Mouse (Mus musculus) adrenal gland, adult 8-10 months (tissue): ENCODE measurements around the gene Olfr620. TPM values are rescaled to one million over a fixed set of nuclear protein-coding genes. Genes with fewer than 3 reads are reported as not detected.

ENCODE experiments used
- DNase-seq: peaks from one replicate; pipeline ENCODE4 v3.0.0; 2022
- microRNA-seq, 2 experiments: library from miRNA; unstranded; fragments of <30 nt; microRNA quantifications; one replicate each; pipeline ENCODE4 v1.2.0; 2022
- total RNA-seq, 4 experiments: library from RNA; stranded (reverse); gene quantifications; 2 replicates each; pipeline ENCODE4 v1.2.4; 2022

Olfr620 gene
- total RNA-seq: not detected

DNA sequence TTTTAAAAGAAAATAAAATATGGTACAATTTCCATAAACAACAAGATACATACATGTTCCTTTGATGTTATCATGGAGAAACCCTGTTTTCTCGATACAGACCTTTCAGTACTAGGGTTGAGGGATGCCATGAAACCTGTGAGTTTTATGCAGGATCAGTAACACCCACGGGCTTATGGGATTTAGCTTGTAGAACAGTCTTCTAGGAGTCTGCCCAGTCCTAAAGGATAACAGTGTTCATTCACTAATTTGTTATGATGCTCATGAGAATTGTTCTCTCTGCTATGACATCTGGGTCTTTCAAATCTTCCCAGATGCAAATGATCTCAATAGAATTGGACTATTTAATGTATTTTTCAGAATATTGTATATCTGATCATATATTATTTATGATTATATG, at the start of gene Olfr620:
TSS of gene Olfr620 (minus strand) at position 101 of the 400 bp plus-strand sequence.
- DNase-seq: no peak

DNA sequence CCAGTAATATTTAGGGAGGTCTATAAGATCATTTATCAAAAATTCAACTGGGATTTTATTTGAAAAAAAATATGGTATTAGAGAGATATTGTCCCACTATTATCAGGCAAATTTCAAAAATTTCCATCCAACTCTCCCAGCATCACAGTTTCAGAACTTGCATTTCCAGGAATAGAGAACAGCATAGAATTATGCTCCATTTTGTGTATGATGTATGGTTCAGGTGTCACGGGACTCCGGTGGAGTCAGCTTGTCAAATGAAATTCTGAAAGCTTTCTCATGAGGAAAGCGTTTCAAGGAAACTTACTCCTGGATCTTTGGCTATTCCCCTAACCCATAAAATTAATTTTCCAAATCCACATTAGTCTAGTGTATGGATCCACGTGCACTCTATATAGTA, 31.7 kb upstream of the Olfr620 start:
- DNase-seq: no peak

DNA sequence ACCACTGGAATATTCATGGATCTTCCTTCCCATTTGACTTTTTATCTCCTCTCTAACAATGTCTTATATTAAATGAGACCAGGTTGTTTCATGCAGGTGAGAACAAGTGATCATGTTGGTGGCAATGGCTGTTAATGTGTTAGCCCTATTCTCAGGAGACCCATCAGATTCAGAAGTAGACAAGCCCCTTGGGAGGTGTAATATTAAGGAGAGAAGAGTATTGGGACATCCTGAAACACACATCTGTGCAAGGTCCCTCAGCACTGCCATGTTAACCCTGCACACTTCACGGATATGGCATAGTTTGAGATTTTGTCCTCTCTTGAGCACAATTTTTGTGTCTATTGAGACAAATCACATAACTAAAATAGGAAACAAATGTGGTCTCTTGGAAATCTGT, 30.3 kb upstream of the Olfr620 start, which contains the start of gene Olfr622:
TSS of gene Olfr622 (minus strand) at position 101 of the 400 bp plus-strand sequence.
- no peak for DNase-seq

DNA sequence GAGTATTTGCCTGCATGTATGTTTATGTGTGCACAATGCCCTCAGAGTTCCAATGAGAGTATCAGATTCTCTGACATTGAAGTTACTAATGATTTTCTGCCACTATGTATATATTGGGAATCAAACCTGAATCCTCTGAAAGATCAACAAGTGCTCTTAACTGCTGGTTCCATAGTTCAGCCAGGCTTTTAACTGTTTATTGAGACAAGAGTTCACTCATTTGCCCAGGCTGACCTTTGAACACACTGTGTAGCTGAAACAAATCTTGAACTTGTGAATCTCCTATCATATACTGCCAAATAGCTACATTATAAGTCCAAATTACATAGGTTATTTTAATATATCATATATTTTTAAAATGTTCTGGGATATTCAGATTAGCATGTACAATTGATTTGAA, 24.5 kb upstream of the Olfr620 start:
- DNase-seq: no peak

DNA sequence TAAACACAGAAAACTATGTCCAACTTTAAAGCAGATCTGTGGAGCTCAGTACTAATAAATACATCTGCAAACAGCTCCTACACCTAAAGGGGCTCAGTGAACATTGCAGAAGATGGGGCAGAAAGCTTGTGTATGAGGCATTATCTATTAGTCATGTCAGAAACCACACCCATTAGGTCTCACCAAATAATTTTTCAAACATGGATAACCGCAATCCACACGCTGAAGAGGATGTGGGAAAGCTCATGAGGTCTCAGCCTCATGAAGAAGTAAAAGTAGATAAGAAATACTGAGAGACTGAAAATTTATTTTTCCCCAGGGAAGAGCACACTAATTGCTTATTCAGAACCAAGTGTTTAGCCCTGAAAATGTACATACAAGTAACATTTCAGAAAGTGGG, 4.9 kb downstream of the Olfr620 start:
- no peak for DNase-seq

DNA sequence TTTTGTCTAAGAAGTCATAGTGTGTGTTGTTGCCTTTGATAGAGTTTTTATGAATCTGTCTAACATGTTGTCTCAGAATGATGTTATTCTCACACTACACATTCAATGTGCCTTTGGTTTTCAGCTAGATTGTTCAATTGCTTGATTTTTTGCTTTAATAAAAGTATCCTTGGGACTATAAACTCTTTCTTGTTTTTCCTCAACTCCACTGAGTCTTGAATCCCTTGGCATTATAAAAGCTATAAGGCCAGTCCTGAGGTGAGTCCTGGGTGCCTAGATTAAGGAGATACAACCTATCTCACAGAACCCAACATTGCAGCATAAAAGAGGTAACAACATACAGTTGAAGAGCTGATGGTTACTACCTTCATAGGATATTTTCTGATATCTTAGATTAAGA, 12.1 kb downstream of the Olfr620 start, which contains the start of gene Olfr619:
TSS of gene Olfr619 (plus strand) at position 301 of the 400 bp plus-strand sequence.
- DNase-seq: no peak

DNA sequence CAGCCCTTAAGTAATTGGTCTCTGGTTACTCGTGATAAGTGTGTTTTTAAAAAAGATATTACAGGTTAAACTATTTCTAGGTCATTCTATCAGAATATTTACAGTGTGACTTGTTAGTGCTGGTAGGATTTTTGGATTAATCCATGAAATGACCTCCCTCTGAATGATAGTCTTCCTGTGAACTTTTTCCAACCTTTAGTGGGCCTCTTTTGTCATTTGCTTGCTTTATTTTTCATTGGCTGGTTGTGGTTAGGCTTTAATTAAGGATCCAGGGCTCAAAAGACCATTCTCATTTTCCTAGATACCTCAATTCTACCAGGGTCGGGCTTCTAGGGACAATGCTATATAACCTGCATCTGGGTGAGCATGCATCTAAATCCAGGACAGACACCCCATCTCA, 22.5 kb downstream of the Olfr620 start, which contains the start of gene Olfr618:
TSS of gene Olfr618 (plus strand) at position 301 of the 400 bp plus-strand sequence.
- no peak for DNase-seq

DNA sequence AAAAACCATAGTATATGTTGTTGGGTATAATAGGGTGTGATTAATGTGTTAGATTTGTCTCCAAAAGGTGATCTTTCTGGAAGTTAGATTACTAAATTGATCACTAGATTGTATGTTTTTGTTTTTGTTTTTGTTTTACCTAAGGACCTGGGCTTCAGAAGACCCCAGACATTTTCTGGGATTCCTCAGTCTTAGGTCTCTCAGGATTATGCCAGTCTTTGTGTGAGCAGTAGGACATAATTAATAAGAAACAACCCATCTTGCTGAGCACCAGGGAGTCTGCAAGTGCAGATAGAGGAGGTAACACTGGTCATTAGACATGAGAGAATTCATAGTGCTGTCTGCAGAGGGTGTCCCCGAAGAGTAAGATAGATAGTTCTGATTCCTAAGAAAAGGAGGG, 39.6 kb downstream of the Olfr620 start, which contains the start of gene Olfr617:
TSS of gene Olfr617 (plus strand) at position 301 of the 400 bp plus-strand sequence.
- DNase-seq: no peak

DNA sequence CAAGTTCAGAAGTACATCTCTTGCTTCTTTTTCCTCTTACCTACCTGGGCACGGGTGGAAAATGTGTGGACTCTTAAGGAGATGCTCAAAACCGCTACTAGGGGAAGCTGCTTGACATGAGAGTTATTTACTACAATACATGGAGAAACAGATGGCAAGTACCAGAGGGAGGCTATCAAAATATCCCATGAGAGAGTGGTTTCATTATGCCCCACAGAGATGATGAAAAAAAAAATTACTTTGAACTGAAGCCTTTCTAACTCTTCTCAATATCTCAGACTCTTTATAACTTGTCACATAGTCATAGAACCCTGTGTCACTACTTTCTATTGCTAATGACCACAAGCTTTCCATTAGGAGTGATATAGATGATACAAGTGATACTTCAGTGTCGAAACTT, 43.3 kb downstream of the Olfr620 start, which contains the start of gene Olfr616:
TSS of gene Olfr616 (minus strand) at position 101 of the 400 bp plus-strand sequence.
- DNase-seq: no peak

DNA sequence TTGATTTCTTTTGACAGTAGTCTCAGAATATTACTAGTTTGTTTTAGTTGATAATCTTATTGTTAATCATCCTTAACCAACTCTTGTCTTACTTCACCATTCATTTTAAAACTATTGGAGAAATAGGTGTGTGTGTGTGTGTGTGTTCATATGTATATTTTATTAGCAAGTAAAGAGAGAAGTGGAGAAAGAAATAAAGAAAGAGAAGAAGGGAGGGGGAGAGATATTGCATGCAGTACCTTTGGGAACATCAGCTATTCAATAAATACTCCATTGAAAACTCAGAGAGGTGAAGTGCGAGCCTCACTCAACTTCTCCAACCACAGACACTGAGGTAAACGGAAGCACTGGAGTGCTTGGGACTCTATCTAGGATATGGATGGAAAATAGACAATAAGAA, 56.6 kb downstream of the Olfr620 start, which contains the start of gene Olfr615:
TSS of gene Olfr615 (plus strand) at position 301 of the 400 bp plus-strand sequence.
- DNase-seq: no peak

Small RNAs within 50 kb of the gene (microRNA-seq; reads per million reads assigned to microRNA genes)
- gene Gm26506: 0 reads per million in 2 experiments

Other genes with a start within 250 kb of the Olfr620 start
- gene Olfr601, start 249.9 kb downstream of the Olfr620 start, total RNA-seq: not detected
- not detected for gene Olfr603, start 226.4 kb downstream of the Olfr620 start, total RNA-seq
- gene Usp17lc, start 197.5 kb downstream of the Olfr620 start, total RNA-seq: not detected
- gene Olfr605, start 167.1 kb downstream of the Olfr620 start, total RNA-seq: not detected
- not detected for gene Olfr606, start 163.5 kb downstream of the Olfr620 start, total RNA-seq
- gene Olfr607, start 148.4 kb downstream of the Olfr620 start, total RNA-seq: not detected
- gene Olfr608, start 142.7 kb downstream of the Olfr620 start, total RNA-seq: not detected
- not detected for gene Olfr609, start 114.5 kb downstream of the Olfr620 start, total RNA-seq
- not detected for gene Olfr610, start 100.4 kb downstream of the Olfr620 start, total RNA-seq
- gene Olfr611, start 91.7 kb downstream of the Olfr620 start, total RNA-seq: not detected
- gene Olfr612, start 69.8 kb downstream of the Olfr620 start, total RNA-seq: not detected
- gene Olfr613, start 64.5 kb downstream of the Olfr620 start, total RNA-seq: not detected
- not detected for gene Olfr615, start 56.5 kb downstream of the Olfr620 start, total RNA-seq
- not detected for gene Olfr616, start 43.4 kb downstream of the Olfr620 start, total RNA-seq
- gene Olfr617, start 39.5 kb downstream of the Olfr620 start, total RNA-seq: not detected
- not detected for gene Olfr618, start 22.4 kb downstream of the Olfr620 start, total RNA-seq
- not detected for gene Olfr619, start 12.0 kb downstream of the Olfr620 start, total RNA-seq
- gene Olfr622, start 30.2 kb upstream of the Olfr620 start, total RNA-seq: not detected
- gene Olfr623, start 51.2 kb upstream of the Olfr620 start, total RNA-seq: not detected
- gene Olfr624, start 58.7 kb upstream of the Olfr620 start, total RNA-seq: under 1 TPM in 1 of 4 experiments, not detected in 3; 0.06 TPM
- gene Olfr625-ps1, start 70.2 kb upstream of the Olfr620 start, total RNA-seq: not detected
- gene Olfr243, start 102.1 kb upstream of the Olfr620 start, total RNA-seq: not detected
- gene Olfr628, start 117.8 kb upstream of the Olfr620 start, total RNA-seq: not detected
- not detected for gene Olfr629, start 132.4 kb upstream of the Olfr620 start, total RNA-seq
- not detected for gene Olfr630, start 144.8 kb upstream of the Olfr620 start, total RNA-seq
- not detected for gene Olfr69, start 159.1 kb upstream of the Olfr620 start, total RNA-seq
- not detected for gene Olfr68, start 167.2 kb upstream of the Olfr620 start, total RNA-seq
- not detected for gene Olfr67, start 179.3 kb upstream of the Olfr620 start, total RNA-seq
- gene Hbb-bt, start 201.5 kb upstream of the Olfr620 start, total RNA-seq: 100 to 1,000 TPM in 1 of 4 experiments, 10 to 100 TPM in 3; 78.2 to 176 (median 90.4) TPM
- 1,000 to 10,000 TPM in 1 of 4 experiments, 100 to 1,000 TPM in 3; 738 to 2,114 (median 834) TPM for gene Hbb-bs, start 215.6 kb upstream of the Olfr620 start, total RNA-seq
- gene Hbb-bh2, start 228.0 kb upstream of the Olfr620 start, total RNA-seq: not detected
- not detected for gene Hbb-bh1, start 230.6 kb upstream of the Olfr620 start, total RNA-seq
- gene Hbb-y, start 240.7 kb upstream of the Olfr620 start, total RNA-seq: not detected